Mouse (Mus musculus) testis, postnatal 14 days (tissue): ENCODE measurements around the gene Pth1r.
A peak's percentile ranks its signal among the peaks of the same experiment; 100 is the strongest.
"Not testable (repeated sequence)": the region's sequence is repeated elsewhere in the genome, so short reads cannot be mapped to it uniquely, and the experiment has no call there.

ENCODE experiments used
- DNase-seq: peaks from one replicate; pipeline ENCODE4 v3.0.0; 2021; ENCODE audit warnings: low spot score

The Pth1r gene

GRCm38 (mm10) chr9:110713389-110713788 lies 33.6 kb downstream of the Pth1r start:
- DNase-seq, result no peak

DNA sequence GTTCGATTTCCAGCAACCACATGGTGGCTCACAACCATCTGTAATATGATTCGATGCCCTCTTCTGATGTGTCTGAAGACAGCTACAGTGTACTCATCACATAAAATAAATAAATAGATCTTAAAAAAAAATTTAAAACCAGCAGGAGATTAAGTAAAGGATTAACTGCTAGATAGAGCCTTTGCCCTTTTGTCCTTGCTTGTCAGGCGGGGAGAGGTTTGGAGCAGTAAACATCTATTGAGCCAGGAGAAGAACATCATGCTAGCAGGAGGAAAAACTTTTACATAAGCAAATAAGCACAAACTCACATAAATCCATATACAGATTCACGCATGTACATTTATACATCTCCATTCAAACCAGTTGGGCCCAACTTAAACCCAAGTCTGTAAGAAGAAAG lies 34.4 kb downstream of the Pth1r start:
- no peak for DNase-seq

DNA sequence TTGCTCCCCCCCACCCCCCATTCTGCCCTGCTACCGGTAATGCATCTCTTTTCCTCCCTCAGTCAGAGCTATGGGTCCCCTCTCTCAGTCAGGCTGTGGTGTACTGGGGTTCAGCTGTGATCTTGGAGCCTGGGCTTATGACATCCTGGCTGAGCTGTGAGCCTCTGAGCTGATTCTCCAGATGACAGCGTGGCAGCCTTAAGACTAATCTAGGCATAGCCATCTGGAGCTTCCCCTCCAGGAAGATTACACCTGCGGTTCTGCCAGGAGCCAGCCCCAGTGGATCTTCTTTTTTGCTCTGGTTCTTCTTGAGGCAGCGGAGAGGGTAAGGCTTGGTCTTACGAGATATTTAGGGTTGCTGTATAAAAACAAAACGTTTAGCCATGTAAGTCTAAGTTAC lies 34.9 kb downstream of the Pth1r start:
- DNase-seq, result no peak

DNA sequence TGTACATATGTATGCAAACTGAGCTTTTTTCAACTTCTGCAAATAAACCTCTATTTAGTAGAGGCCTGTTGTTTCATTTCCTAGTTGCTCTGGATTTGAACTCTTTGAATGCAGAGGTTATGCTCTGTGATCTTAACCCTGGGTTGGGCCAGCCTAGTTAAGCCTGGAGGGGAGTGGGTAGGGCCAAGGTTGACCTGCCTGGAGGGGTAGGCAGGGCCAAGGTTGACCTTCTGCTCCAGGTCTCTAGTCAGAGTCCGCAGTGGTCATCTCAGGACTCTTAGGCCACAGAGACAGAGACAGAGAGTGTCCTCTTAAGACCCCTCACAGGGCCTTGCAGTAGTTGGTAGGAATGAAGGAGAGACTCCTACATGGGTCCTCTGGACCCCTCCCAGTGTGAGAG lies 35.4 kb downstream of the Pth1r start:
- no peak for DNase-seq

GRCm38 (mm10) chr9:110709640-110710258 lies 37.2 kb downstream of the Pth1r start:
- peak; percentile 59 for DNase-seq

DNA sequence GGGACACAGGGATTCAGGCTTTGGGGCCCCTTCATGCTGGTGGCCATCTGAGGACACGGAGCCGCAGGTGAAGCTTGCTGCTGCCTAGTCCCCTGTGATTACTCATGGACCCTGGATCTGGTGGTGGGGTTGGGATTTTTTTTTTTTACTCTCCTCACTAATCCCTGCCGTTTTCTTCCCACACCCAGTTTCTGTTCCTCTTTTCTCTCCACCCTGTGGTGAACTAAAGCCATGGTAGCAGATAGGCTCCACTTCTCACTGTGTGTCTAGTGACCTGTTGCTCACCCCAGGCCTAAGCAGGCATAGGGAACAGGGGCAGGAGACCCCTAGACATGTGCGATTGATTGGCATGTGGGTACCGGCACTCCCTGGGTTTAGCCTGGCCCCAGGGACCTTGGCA lies 40.2 kb downstream of the Pth1r start:
- DNase-seq, result no peak

DNA sequence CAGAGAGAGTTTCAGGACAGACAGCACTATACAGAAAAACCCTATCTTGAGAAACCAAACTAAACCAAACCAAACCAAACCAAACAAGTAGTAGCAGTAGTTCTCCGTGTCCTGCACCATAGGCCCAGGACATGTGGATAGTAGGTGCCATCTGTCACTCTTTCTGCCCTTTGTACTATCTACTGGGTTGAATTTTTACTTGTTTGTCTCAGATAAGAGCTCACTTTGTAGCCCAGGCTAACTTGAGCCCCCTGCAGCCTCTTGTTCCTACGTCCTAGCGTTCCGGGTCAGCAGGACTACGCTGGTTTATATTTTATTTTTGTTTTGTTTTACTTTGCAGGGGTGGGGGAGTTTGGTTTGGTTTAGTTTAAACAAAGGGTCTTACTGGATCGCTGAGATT lies 43.0 kb downstream of the Pth1r start:
- no peak for DNase-seq

DNA sequence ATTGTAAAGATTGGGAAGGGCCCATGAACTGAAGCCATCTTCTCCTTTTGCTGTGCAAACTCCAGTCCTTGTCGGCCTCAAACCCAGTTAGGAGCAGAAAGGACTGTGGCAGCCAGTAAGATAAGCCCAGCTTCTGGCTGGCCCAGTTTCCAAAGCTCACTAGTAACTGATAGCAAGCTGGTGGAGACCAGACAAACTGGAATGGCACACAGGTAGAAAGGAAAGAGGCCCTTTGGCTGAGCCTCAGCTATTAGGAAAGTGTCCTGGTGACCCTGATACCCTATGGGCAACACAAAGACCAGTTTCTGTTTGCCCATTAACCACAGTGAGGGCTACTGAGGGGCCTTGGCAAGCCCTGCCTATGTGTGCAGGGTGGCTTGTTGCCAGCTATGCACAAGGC lies 44.1 kb downstream of the Pth1r start:
- DNase-seq, result no peak

DNA sequence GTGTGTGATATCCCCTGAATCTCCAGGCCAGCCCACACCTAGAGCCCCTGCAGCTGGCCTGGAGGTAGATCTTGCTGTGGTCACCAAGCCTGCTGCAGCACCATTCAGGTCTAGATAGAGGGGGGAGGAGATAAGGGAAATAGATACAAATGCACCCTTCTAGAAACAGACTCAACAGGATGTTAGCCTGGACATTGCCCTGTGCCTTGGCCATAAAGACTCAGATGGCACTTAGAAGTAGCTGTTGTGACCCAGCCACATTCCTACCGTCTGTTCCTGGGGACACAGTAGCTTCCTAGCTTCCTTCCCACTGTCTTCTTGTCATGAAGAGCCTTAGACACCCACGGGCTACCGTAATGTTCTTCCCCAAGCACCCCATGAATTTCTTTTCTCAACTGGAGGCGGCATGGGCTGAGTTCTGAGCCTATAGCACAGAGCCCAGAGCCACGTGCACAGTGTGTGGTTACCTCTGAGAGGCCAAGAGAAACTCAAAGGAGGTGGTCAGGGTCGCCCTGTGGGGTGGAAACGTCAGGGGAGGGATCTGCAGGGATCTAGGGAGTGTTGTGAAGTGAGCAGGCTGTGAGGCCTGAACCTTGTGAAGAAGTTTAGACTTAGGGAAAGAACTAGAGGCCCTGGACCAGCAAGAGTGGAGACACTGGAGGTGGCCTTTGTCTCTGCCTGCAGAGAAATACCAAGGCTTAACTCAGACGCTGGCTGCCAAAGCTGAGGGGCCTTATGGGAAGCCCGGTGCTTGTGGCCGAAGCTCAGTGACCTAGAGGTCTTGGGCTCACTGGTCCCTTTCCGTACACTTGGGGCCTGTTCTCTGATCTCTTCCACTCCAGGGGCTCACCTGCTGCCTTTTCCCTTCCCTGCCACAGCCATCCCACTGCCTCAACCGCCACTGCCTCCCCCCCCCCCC lies 45.6 kb downstream of the Pth1r start:
- no peak for DNase-seq

GRCm38 (mm10) chr9:110699574-110699973 lies 47.4 kb downstream of the Pth1r start:
- no peak for DNase-seq

DNA sequence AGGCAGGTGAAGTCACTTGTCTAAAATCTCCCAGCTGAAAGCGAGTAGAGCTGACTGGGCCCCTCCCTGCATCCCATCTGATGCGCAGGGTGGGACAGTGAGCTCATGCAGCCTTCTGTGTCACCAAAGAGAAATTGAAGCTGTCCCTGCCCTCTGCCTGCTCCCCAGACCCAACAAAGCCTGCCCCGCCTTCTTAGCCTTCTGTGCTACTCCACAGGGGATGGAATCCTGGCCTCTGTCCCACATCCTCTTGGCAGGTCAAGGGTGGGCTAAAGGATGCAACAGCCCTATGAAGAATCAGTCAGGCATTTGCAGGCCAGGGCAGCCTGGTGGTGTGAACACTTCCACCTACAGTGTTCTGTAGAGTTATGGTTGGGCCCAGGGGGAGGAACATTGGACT lies 49.5 kb downstream of the Pth1r start:
- DNase-seq, result no peak

DNA sequence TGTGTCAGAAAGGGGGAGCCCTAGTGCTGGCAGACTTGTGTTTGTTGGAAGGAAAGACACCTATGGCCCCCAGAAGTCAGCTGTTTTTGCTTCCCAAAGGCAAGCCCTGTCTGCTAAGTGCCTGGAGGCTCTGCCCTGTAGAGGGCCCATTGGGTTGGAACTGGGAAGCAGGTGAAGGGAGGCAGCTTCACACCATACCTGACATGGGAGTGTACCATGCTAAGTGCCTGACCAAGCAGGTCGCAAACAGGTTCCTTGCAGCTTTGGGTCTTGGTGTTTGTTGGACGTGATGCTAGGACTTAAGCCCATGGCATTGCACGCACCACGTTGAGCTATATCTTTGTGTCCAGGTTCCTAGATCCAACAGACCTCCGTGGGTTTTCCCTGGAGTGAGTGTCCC lies 50.5 kb downstream of the Pth1r start:
- DNase-seq, result no peak

DNA sequence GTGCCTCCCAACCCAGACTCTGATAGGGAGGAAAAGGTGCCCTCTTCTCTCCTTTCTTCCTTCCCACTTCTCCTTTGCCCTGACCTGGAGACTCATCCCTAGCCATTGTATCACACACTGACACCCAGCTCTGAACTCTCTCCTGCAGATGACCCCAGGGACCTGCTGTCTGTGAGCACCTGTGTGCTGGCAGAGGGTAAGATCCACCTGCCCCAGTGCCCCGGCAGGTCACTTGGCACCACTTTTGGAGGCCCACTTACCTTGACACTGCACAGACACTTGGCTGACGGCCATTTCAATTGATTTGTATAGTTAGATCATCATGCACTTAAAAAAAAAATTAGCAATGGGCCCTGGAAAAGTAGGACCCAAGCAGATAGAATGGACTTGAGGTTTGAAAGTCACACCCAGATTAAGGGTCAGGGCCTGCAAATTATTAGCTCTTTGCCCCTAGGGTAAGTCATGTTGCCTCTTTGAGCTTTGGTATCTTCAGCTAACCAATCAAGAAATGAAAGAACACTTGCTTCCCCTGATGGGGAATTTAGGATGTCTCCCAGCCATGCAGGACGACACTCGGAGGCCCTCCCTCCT lies 51.7 kb downstream of the Pth1r start:
- no peak for DNase-seq

- no peak for DNase-seq
Measured at GRCm38 (mm10) chr9:110689261-110689779, 57.6 kb downstream of the Pth1r start.

DNA sequence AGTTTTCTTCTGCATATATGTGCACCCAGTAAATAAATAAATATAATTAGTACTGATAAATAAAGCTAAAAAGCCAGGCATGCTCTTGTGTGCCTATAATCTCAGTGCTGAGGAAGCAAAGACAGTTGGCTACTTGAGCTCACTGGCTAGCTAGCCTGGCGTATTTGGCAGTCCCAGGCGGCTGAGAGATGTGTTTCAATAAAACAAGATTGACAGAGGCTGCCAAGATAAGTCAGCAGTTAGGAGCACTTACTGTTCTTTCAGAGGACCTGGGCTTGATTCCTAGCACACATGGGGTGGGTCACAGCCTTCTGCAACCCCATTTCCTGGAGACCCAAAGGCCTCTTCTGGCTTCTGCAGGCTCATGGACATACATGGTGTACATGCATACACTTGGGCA lies 59.1 kb downstream of the Pth1r start:
- DNase-seq, result no peak

DNA sequence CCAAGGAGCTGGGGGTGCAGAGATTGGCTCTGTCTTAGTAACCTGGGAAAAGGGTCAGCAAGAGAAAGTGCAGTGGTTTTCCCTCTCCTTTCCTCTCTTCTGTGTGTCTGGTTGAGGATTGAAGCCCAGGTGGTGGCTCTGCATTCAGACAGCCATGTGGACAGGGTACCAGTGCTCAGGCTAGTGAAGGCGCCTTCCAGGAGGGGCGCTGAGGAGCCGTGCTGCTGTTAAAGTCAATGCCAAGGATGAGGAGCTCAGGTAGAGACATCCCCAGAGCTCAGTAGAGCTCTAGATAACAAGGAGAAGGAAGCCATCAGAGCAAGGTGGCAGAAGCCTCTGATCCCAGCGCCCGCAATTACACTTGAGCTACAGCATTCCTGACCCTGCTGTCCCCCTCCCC lies 59.9 kb downstream of the Pth1r start:
- DNase-seq, result no peak

GRCm38 (mm10) chr9:110686472-110686871 lies 60.5 kb downstream of the Pth1r start:
- no peak for DNase-seq

GRCm38 (mm10) chr9:110685591-110685990 lies 61.4 kb downstream of the Pth1r start:
- DNase-seq, result no peak

DNA sequence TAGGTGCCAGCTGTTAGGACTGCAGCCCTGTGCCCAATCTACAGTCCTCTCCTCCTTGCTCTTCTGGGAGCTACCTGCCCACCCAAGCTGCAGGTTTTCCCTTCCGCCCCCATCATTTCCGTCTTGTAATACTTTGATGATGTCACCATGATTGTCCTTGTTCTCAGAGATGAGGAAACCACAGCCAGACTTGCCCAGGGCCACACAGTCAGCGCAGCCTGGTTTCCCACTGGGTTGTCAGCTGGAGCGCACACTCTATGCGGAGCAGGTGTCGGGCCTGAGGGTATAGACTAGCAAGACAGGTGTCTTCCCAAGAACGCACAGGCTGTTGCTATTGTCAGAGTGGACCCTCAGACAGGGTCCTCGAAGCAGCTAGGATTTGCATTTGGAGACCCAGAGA lies 61.8 kb downstream of the Pth1r start:
- DNase-seq, result no peak

- peak; percentile 84 for DNase-seq
Measured at GRCm38 (mm10) chr9:110684100-110684831, 62.7 kb downstream of the Pth1r start.

- no peak for DNase-seq
Measured at GRCm38 (mm10) chr9:110683574-110684099, 63.3 kb downstream of the Pth1r start.

DNA sequence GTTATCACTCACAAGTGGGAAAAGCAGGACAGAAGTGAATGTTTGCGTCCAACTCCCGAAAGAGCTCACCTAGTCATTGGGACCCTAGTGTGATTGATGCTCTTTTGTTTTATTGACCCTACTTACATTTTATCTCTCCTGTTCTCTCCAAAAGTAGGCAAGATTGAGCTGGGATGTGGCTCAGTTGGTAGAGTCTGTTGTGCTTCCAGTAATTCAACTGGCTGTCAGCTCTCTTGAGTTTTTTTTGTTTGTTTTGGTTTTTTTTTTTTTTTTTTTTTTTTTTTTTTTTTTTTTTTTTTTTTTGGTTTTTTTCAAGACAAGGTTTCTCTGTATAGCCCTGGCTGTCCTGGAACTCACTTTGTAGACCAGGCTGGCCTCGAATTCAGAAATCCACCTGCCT lies 64.2 kb downstream of the Pth1r start:
- DNase-seq, result not testable (repeated sequence)
